Mouse (Mus musculus): Measurements from ENCODE around the gene Gramd1c.

Gramd1c gene

DNA sequence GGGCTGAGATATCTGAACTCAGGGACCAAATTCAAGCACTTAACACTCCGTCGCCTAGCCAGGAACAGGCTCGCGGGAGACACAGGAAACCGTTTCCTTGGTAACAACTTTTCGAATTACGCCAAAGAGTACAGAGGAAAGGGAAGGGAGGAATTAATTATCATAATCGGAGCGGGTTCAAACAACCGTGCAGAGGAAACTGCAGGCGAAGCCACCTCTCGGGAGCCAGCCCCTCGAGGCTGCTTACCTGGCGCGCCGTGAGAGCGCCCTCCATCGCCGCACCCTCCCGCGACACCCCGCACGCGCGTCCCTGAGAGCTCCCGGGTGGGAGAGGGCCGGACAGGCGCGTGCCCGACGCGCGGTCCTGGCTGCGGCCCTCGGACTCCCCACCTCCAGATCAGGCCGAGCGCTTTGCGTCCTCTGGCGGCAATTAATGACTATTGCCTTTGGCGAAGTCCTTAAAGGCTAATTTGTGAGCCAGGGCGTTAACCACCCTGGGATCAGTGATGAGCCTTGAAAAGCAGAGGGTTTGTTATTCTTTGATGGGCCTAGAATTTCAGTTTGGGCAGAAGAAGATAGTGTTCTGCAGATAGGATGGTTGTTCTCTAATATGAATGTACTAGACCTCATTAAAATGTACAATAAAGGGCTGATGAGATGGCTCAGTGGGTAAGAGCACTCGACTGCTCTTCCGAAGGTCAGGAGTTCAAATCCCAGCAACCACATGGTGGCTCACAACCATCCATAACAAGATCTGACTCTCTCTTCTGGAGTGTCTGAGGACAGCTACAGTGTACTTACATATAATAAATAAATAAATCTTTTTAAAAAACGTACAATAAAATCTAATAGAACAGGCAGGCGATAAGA, at the start of gene Gramd1c:
Gramd1c (minus strand) TSS at position 321 of the 870 bp plus-strand sequence.
- DNase-seq, result peak; percentile 53

GRCm38 (mm10) chr16:44109002-44109401, 45.9 kb upstream of the Gramd1c start:
- DNase-seq, result peak; percentile 36

DNA sequence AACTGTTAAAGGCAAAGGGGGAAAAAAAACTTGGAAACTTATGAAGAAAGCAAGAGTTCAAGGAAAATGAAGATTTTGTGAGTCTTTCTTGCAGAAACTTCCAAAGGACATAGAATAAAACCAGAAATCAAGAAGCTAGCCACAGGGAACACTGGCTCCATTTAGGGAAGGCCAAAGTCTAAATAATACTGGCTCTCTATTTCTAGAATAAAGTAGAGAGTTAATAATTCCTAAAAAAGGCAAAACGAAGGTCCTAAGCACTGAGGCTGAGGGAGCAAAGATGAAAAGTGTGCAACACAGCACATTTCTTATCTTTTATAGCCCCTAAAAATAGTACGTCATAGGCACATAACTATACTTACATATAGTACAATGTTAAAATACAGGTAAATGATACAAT, 42.1 kb upstream of the Gramd1c start:
- DNase-seq, result no peak

GRCm38 (mm10) chr16:44103806-44104766, 40.9 kb upstream of the Gramd1c start:
- no peak for DNase-seq

DNA sequence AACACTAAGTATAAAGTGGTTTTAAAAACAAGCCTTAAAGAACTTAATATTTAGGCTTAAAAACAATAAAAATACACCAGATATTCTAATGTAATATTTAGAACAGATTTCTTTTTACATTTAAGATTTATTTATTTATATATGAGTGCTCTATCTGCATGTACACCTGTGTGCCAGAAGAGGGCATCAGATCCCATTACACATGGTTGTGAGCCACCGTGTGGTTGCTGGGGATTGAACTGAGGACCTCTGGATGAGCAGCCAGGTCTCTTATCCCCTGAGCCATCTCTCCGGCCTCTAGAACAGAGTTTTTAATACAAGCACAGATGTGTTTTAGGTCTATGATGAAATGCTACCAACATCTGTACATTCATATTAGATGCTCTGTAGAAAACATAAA, 39.8 kb upstream of the Gramd1c start:
- DNase-seq, result no peak

DNA sequence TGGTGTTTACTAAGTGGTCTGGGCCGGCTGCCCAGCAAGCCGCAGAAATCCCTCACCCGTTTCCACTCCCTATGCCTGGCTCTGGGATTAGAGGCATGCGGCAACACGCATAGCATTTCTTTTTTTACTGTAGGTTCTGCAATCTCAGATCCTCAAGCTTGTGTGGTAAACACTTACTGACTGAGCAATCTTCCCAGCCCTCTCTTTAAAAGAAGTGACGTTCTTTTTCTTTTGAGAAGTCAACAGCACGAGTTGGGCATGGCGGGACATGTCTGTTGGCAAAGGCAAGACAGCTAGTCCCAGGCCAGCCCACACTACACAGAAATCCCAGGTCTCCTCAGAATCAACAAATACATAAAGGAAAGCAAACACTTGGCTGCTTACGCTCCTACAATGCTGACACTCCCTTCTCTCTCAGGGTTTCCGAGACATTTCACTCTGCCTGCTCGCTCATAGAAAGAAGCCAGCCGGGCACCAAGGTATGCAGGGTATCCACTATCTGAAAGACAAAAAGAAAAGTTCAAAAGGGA, 38.1 kb upstream of the Gramd1c start:
- DNase-seq, result no peak

DNA sequence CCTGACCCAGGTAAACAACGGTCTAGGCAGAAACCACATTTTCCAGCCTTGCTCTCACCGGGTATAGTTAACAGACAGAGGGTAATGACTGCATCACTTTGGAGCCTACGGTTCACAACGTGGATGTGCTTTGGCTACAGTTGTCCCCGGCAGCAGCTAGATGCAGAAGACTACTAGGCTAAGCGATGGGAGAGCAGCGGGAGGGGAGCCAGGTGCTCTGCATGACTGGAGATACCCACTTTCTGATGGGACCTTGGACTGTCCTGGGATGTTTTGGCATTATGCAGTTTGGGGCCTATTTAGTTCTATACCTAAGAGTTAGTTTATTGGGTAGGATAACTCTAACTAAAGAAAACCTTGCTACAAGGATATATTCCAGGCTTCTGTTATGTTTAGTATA, 36.2 kb upstream of the Gramd1c start:
- no peak for DNase-seq

DNA sequence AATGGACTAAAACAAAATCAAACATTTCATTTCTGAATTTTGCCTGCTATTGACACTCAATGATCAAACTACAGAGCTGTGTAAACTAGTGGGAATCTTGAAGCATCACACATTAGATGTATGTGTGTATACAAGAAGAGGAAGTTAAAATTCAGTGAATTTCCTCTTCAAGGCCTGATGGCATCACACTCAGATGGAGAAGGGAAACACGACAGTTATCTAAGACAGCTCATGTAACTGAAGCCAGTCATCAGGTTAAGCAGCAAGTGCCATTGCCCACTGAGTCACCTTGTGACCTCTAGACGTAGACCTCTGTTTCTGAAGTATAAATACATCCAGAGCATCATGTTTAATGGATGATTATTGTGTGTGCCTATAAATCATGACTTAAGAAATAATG, 24.5 kb upstream of the Gramd1c start:
- no peak for DNase-seq

DNA sequence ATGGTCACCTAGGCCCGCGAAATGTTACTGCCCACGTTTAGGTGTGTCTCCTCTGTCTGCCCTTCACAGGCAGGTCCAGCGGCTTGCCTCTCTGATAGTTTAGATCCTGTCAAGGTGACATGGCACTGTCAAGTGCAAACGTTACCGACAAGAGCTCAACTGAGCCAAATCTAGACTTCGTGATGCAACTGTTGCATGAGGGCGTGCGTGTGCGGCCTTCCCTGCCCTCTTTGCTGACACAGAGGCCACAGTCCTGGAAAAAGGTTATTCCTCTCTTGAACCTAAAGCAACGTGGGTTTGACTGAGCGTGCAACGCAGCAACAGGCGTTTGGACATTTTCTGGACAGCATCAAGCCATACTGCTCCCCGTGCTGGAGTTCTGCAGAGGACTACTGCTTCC, 1.8 kb downstream of the Gramd1c start:
- DNase-seq, result no peak

- no peak for DNase-seq
Observed at GRCm38 (mm10) chr16:44060604-44061286, 2.4 kb downstream of the Gramd1c start.

DNA sequence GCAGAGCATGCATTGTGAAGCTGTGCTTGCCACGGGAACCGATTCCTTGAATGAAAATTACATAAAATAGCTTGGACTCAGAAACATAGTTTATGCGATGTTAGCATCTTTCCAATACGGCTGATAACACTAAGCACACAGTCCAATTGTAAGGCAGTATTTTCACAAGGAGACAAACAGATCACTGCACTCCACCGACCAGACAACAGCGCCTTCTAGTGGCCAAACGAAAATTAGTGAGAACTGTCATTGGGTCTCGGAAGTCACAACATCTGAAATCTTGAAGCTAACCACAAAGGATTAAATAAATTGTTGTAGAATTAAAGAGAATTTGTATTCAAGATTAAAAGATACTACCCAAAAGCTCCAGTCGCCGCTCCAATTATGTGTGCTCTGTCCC, 4.4 kb downstream of the Gramd1c start:
- peak; percentile 71 for DNase-seq

- no peak for DNase-seq
Observed at GRCm38 (mm10) chr16:44055766-44056165, 7.4 kb downstream of the Gramd1c start.

GRCm38 (mm10) chr16:44053265-44053664, 9.9 kb downstream of the Gramd1c start:
- DNase-seq, result no peak

- DNase-seq, result no peak
Observed at GRCm38 (mm10) chr16:44052390-44052789, 10.8 kb downstream of the Gramd1c start.

DNA sequence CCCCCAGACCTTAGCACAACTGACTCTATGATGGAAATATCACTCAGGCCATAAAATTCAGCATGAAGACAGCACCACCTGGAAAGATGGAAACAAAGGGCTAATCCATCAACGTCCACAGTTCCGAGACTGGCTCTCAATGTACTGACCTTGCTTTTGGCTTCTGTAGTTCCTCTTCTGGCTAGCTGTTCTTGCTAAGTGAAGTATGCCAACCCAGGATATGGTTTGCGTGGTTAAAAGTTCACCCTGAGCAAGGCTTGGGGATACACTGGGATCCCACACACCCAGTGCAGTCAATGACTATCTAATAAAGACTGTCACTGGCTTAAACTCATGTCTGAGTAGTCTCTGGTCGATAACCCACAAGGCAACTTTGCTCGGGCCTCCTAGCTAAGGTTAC, 13.0 kb downstream of the Gramd1c start:
- DNase-seq, result no peak

DNA sequence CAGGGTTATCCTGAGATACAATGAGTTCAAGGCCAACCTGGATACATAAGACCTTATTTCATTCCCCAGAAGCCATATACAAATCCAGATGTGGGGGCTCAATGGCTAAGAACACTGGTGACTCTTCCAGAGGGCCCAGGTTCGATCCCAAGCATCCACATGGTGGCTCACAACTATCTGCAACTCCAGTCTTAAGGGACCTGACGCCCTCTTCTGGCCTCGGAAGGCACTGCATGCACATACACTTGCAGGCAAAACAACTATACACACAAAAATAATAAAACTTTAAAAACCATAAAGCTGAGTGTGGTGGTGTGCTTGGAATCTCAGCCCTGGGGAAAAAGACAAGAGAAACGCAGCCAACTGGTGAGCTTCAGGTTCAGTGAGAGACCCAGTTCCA, 24.0 kb downstream of the Gramd1c start:
- DNase-seq, result no peak

DNA sequence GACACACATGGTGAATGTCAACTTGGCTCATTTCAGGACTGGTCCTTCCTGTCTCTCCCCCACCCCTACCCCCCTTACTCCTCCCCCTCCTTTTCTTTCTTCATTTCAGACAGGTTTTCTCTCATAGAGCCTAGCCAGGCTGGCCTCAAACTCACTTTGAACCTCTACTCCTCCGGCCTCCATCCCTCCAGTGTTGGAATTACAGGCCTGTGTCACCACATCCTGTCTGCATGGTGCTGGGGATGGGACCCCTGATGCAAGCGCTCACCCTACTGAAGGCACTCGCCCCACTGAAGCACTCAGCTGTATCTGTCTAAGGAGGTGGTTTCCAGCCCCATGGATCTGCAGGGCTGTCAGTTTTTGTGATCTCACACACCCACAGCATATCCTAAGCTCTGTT, 27.9 kb downstream of the Gramd1c start:
- no peak for DNase-seq

DNA sequence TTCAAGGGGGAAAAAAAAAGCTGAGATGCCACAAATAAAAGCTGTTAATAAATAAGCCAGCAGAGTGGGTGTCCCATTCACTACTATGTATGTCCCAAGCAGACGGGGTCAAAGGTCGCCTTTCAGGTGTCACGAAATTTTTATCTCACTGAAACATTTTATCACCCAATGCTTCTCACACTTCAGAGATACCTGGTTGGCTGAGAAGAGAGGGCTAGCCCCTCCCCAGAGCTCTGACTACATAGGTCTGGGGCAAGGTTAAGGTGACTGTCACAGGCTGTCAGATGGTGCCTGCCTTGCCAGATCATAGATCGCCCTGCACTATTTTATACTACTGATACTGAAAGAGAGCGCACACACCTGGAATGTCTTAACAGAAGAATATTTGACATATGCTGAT, 29.8 kb downstream of the Gramd1c start:
- no peak for DNase-seq

DNA sequence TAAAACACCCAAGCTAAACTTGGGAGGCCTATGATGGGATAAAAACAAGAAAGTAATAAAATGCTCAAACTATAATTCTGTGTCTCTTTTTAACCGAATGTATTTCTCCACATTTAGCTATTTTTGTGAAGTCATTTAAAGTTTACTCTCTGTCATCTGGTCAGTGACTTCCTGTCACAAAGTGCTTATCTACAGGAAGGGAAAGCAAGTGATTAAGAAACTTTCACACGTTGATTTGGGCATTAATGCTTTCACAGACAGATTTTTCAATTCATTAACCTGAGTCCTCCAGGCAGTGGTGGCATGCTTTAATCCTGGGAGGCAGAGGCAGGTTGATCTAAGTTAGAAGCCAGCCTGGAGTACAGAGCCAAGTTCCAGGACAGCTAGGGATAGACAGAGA, 33.9 kb downstream of the Gramd1c start:
- no peak for DNase-seq

GRCm38 (mm10) chr16:44026822-44027221, 36.3 kb downstream of the Gramd1c start:
- DNase-seq, result no peak

DNA sequence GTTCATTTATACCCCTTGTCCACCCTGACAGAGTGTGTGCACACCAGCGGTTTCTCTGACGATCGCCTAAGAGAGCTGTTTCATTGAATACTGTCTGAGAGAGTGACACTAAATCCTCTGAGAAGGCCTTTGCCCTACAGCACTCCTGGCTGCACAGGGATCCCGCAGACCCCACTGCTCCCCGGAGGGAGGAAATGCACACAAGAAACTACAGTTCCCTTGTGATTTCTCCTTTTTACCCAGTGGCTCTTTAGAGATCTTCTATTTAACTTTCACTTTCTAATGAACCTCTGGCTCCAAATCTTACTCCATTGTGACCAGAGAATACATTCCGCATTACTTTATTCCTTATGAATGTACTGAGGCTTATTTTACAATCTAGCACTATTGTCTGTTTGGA, 36.9 kb downstream of the Gramd1c start:
- no peak for DNase-seq

GRCm38 (mm10) chr16:44018986-44019548, 44.1 kb downstream of the Gramd1c start:
- DNase-seq, result no peak

DNA sequence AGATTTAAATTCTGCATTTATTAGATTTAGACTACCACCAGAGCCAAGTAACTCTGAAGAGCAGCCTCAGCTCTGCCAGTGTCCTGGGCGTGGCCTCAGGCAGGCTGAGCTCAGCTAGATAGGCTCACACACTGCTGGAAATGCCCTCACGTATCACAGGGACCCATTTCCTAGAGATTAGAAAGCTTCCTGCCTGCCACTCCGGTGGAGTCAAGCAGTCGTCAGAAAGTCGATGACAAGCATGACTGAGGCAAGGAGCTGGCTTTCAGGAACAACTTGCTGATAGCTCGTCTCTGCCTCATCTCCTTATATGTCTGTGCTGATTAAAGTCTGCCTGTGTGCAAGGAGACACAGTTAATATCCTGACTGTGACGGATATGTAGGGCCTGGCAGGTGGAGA, 44.8 kb downstream of the Gramd1c start:
- no peak for DNase-seq
